Mouse (Mus musculus) splenic B cell, adult 2 months (primary cell): Measurements from ENCODE around the gene Pwwp2a.

Experiments used
- DNase-seq: peaks from one replicate; pipeline ENCODE4 v3.0.0-alpha.2; 2011; ENCODE audit warnings: low read depth, low spot score
- H3K27me3 ChIP-seq: 2 replicates; pipeline ENCODE4 v1.6.1; 2012; ENCODE audit warnings: mild to moderate bottlenecking, low read length, moderate library complexity, mixed read lengths; ENCODE audit not compliant: control insufficient read depth, poor library complexity, insufficient read depth, severe bottlenecking
- H3K36me3 ChIP-seq: 2 replicates; pipeline ENCODE4 v1.6.1; 2012; ENCODE audit warnings: mild to moderate bottlenecking, low read length, moderate library complexity, mixed read lengths; ENCODE audit not compliant: control insufficient read depth, poor library complexity, insufficient read depth, severe bottlenecking

Pwwp2a gene

DNA sequence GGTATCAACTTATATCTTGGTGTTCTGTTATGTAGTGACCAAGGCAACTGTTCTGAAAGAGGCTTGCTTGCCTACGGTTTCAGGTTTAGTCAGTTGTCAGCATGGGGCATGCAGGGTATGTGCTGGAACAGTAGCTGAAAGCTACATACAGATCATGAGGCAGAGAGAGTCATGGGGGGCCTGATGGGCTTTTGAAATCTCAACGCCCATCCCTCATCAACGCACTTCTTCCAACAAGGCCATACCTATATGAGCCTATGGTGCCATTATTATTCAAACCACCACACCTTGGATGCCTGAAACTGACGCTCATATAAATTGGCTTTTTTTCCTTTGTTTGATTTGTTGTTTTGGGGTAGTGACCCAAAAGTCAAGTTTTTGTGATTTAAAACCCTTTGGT is 14.8 kb downstream of the Pwwp2a start:
- no peak for DNase-seq
- H3K36me3 ChIP-seq = 0 out of 2 replicates have a peak, but pooled peaks cover 5% of the 10 kb centered on the region
- no peaks in the 10 kb centered on the region for H3K27me3 ChIP-seq

DNA sequence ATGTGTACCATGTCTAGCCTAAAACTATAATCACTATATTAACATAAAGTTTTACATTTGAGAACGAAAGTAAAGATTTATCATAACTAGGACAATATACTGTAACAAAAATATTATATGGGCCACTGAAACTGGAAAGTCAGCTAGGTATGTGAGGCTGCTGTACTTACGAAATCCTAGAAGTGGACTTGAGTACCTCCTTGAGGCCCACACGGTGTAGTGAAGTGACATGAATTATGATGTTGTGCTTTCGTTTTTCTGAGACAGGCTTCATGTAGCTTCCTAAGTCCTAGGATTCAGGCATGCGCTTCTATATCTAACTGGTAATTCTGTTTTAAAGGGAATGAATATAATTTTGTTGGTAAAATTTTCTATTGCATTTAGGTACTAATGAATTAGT is 16.8 kb downstream of the Pwwp2a start:
- 0 out of 2 replicates have a peak, but pooled peaks cover 5% of the 10 kb centered on the region for H3K36me3 ChIP-seq
- no peak for DNase-seq
- H3K27me3 ChIP-seq = no peaks in the 10 kb centered on the region; the same call in 1 of the 2 replicates

DNA sequence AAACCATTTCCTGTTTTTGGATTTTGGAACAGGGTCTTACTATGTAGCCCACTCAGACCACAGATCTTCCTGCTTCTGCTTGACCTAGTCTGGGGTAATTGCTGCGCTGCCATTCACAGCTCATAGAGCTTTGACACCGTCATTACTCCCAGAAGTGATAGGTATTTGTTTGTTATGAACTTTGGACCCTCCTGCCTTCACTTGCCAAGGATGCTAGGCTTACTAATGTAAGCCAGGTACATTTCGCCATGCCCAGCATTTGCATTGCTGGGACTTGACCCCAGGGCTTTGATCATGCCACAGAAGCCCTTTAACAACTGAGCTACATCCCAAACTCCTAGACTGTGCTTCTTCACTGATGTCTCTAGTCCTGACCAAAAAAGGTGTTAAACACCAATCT is 18.5 kb downstream of the Pwwp2a start:
- H3K27me3 ChIP-seq = no peaks in the 10 kb centered on the region; the same call in 1 of the 2 replicates
- H3K36me3 ChIP-seq = peaks cover 12% of the 10 kb centered on the region; the same call in 1 of the 2 replicates
- DNase-seq = no peak

GRCm38 (mm10) chr11:43703552-43703951 is 21.8 kb downstream of the Pwwp2a start:
- DNase-seq = no peak
- Histone ChIP-seq H3K36me3 (peaks cover 17% of the 10 kb centered on the region; the same call in 1 of the 2 replicates), H3K27me3 (no peaks in the 10 kb centered on the region; the same call in 1 of the 2 replicates)

DNA sequence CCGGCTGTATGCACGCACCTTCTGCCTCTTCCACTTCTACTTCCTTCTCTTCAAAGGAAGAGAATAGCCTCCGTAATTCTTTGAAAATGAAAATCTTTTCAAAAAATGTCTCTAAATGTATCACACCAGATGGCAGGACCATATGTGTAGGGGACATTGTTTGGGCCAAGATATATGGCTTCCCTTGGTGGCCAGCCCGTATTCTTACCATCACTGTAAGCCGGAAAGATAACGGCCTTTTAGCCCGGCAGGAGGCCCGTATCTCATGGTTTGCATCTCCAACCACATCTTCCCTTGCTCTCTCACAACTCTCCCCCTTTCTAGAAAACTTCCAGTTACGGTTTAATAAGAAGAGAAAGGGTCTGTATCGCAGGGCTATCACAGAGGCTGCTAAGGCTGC is 24.0 kb downstream of the Pwwp2a start:
- Histone ChIP-seq H3K36me3 (peaks cover 14% of the 10 kb centered on the region; the same call in 1 of the 2 replicates), H3K27me3 (no peaks in the 10 kb centered on the region; the same call in 1 of the 2 replicates)
- no peak for DNase-seq

- DNase-seq = no peak
- H3K27me3 ChIP-seq = no peaks in the 10 kb centered on the region; the same call in 1 of the 2 replicates
- H3K36me3 ChIP-seq = peaks cover 12% of the 10 kb centered on the region; the same call in 1 of the 2 replicates
Measured at GRCm38 (mm10) chr11:43708409-43708808, 26.6 kb downstream of the Pwwp2a start.

- no peak for DNase-seq
- Histone ChIP-seq H3K27me3 (no peaks in the 10 kb centered on the region), H3K36me3 (no peaks in the 10 kb centered on the region)
Measured at GRCm38 (mm10) chr11:43712178-43712577, 30.4 kb downstream of the Pwwp2a start.

GRCm38 (mm10) chr11:43723411-43723810 is 41.6 kb downstream of the Pwwp2a start:
- H3K36me3 ChIP-seq = no peaks in the 10 kb centered on the region; the same call in 1 of the 2 replicates
- no peaks in the 10 kb centered on the region for H3K27me3 ChIP-seq
- no peak for DNase-seq

DNA sequence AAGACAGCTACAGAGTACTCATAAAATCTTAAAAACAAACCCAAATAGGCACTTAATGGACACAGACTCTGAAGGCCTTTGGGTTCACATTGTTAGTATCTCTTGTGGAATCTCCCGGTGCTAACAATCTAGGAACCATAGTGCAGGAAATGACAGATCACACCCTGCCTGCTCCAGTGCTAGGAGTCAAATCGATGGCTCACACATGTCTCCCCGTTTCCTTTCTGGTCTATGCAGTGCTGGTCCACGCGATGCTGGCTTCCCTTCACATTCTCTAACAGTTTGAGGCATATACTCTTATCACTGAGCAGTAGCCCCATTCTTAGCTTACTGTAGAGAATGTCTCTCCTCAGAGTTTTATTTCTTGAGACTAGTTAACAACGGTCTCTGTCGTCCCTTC is 46.0 kb downstream of the Pwwp2a start:
- DNase-seq = no peak
- H3K36me3 ChIP-seq = no peaks in the 10 kb centered on the region; the same call in none of the 2 replicates
- H3K27me3 ChIP-seq = no peaks in the 10 kb centered on the region

- H3K36me3 ChIP-seq = peaks cover 2% of the 10 kb centered on the region
- DNase-seq = no peak
- no peaks in the 10 kb centered on the region for H3K27me3 ChIP-seq
Measured at GRCm38 (mm10) chr11:43728737-43729301, 47.0 kb downstream of the Pwwp2a start.

GRCm38 (mm10) chr11:43747233-43748226 is 65.7 kb downstream of the Pwwp2a start, which contains the start of gene Ttc1:
Gene Ttc1 (minus strand): TSS chr11:43748008.
- no peaks in the 10 kb centered on the region for H3K27me3 ChIP-seq
- H3K36me3 ChIP-seq = peaks cover 6% of the 10 kb centered on the region; the same call in 1 of the 2 replicates
- DNase-seq = peak; percentile 98

DNA sequence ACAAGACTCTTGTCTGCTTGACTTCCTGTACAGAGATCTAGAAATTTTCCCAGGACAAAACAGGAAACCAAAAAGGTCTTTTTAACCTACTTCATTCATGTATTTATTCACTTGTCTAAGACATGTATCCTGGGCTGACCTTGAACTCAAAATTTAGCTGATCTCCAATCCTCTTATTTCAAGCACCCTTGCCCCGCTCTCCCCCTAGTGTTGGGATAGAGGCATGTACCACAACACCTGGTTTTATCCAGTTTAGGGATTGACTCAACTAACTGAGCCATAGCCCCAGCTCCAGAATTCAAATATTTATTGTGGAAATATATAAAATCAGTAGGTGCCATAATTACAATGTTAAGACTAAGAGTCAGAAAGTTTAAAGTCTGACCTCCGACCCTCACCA is 69.7 kb downstream of the Pwwp2a start:
- peak; percentile 15 for DNase-seq
- Histone ChIP-seq H3K27me3 (no peaks in the 10 kb centered on the region), H3K36me3 (no peaks in the 10 kb centered on the region)

- Histone ChIP-seq H3K27me3 (no peaks in the 10 kb centered on the region), H3K36me3 (no peaks in the 10 kb centered on the region)
- no peak for DNase-seq
Measured at GRCm38 (mm10) chr11:43754568-43754967, 72.8 kb downstream of the Pwwp2a start.

DNA sequence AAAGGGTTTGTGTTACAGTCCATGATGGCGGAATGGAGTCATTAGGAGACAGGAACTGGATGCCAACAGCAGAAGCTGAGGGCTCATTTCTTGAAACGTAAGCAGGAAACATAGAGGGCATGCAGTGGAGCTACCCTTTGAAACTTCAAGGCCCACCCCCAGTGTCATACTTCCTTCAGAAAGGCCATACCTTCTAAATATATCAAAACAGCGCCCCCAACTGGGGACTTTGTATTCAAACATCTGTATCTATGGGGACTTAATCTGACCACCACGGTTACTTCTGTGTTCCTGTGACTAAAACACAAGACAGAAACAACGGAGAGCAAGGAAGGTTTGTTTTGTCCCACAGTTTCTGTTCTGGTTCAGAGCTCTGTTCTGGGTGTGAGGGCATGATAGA is 73.6 kb downstream of the Pwwp2a start:
- no peaks in the 10 kb centered on the region for H3K27me3 ChIP-seq
- no peaks in the 10 kb centered on the region for H3K36me3 ChIP-seq
- peak; percentile 22 for DNase-seq

DNA sequence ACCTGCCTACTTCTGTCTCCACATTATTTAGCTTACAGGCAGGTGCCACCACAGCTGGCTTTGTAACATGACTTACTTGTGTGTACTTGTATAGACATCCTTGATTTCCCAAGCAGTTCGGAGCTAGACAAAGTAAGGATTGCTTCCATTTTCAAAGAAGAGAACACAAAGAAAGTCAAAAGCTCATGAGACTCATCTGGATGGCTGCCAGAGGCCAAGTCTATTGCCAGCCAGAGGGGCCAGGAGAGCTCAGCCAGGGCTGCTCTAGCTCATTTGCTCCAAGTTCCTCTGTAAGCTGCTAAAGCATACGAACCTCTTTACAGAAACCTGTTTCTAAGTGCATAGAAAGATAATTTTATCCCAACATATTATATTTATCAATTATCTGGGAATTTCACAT is 76.6 kb downstream of the Pwwp2a start:
- Histone ChIP-seq H3K27me3 (no peaks in the 10 kb centered on the region), H3K36me3 (no peaks in the 10 kb centered on the region)
- no peak for DNase-seq
